Mouse (Mus musculus): ENCODE measurements around the gene Man2a2. TPM values are rescaled to one million over a fixed set of nuclear protein-coding genes. Genes with fewer than 3 reads are reported as not detected.
A peak's percentile ranks its signal among the peaks of the same experiment; 100 is the strongest.

Man2a2 gene
- 16.6 and 19.1 TPM in 2 replicates for polyA plus RNA-seq (2015; fragmentation: Nextera tagmentation; extraction: Ambion mirVana)

DNA sequence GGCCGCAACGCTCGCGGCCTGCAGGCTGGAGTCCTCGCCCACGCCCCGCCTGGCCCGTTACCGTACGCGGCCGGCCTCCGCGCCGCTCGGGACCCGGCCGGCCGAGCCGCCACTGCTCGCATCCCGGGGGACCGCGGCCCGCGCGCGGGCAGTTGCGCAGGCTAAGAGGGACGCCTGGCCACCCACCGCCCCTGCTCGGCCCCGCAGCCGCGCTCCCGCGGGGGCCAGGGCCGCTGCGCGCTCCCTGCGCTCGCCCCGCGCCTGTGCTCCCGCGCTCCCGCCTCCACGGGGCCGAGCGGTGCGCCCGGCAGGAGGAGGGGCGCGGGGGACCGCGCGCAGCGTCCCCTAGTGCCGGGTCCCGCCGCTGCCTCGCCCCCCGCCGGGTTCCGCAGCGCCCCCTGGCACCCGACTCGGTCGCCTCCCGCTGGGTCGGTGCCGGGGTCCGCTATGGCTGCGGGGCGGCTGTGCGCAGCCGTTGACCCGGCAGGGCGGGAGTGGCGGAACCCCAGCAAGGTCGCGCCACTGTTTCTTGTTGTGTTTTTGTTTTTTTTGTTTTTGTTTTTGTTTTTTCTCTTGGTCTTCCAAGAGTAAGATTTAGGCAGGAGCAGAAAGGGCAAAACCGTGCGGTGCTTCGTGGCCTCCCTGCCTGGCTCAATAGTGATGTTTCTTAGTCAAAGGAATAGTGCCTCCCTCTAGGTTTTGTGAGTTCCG is at the start of gene Man2a2:
Man2a2 (minus strand) TSS at position 335 of the 711 bp plus-strand sequence.
- Histone ChIP-seq H3K4me3 (ENCODE audit: low read length) (peak within 1 kb of the TSS; percentile 80), H3K27ac (ENCODE audit: low read length) (peak within 1 kb of the TSS; percentile 87), H3K36me3 (ENCODE audit: insufficient read depth, low read length) (peaks cover 19% of the 10 kb centered on the region; the same call in 1 of the 2 replicates), H3K4me1 (ENCODE audit: insufficient read depth, low read length) (peaks cover 26% of the 10 kb centered on the region), H3K4me2 (replicated peaks; ENCODE audit: low read depth, low read length) (peak within 1 kb of the TSS; percentile 75), H3K27me3 (ENCODE audit: insufficient read depth, low read length) (no peaks in the 10 kb centered on the region), H3K9me3 (ENCODE audit: low read length) (no peaks in the 10 kb centered on the region), H3K9ac (replicated peaks; ENCODE audit: low read length) (peak within 1 kb of the TSS; percentile 87)
- peak; percentile 71 for ATAC-seq (ENCODE audit: low FRiP score, low TSS enrichment)
- under 1% methylated on average over 63 of the region's 86 CpGs for WGBS

DNA sequence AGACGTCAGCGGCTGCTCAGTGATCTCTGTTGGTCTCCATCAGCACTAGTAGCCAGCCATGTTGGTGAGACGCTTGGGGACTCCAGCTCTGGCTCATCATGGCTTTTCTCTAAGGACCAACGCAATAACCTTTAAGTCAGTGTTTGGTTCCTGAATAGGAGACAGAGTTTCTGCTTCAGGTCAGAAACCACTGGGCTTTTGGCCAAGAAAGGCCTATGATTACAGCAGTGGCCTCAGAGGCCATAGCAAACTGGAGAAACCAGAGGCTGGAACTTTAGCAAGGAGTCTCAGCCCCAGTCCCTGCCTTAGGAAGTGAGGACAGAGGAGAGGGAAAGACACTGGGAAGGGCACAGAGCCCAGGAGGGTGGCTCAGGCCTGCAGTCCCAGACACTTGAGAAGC is 49.4 kb upstream of the Man2a2 start:
- Histone ChIP-seq H3K9me3 (ENCODE audit: low read length) (no peaks in the 10 kb centered on the region), H3K4me2 (replicated peaks; ENCODE audit: low read depth, low read length) (no peak overlapping the region), H3K27me3 (ENCODE audit: insufficient read depth, low read length) (no peaks in the 10 kb centered on the region), H3K9ac (replicated peaks; ENCODE audit: low read length) (no peak overlapping the region; the same call in 1 of the 2 replicates), H3K36me3 (ENCODE audit: insufficient read depth, low read length) (no peaks in the 10 kb centered on the region), H3K4me3 (ENCODE audit: low read length) (no peak overlapping the region), H3K4me1 (ENCODE audit: insufficient read depth, low read length) (peaks cover 13% of the 10 kb centered on the region; the same call in 1 of the 2 replicates), H3K27ac (ENCODE audit: low read length) (no peak overlapping the region)
- ATAC-seq (ENCODE audit: low FRiP score, low TSS enrichment): no peak
- 86% methylated on average over 4 of the region's 4 CpGs for WGBS

DNA sequence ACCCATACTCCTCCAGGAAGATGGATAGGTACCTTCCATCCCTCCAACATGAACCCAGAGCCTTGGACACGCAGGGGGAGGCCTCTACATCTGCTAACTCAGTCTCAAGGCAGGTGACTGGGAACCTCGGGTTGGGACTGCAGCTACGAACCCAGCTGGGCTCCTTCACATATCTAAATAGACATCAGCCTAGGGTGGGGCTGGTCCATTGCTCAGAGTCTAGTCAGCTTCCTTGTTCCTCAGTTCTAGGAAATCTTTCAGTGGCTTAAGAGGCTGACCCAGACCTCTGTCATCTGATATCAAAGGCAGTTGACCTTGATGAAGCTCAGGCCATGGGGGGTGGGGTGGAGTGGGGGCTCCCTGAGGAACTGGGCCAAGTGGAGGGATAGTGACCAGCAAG is 48.1 kb upstream of the Man2a2 start:
- Histone ChIP-seq H3K27ac (ENCODE audit: low read length) (no peak overlapping the region), H3K27me3 (ENCODE audit: insufficient read depth, low read length) (no peaks in the 10 kb centered on the region), H3K4me1 (ENCODE audit: insufficient read depth, low read length) (peaks cover 14% of the 10 kb centered on the region), H3K9me3 (ENCODE audit: low read length) (no peaks in the 10 kb centered on the region), H3K4me2 (replicated peaks; ENCODE audit: low read depth, low read length) (no peak overlapping the region), H3K36me3 (ENCODE audit: insufficient read depth, low read length) (no peaks in the 10 kb centered on the region), H3K4me3 (ENCODE audit: low read length) (no peak overlapping the region), H3K9ac (replicated peaks; ENCODE audit: low read length) (no peak overlapping the region)
- ATAC-seq (ENCODE audit: low FRiP score, low TSS enrichment): 0 out of 2 replicates have a peak, but pooled peaks have one; percentile 29
- WGBS: 37% methylated on average over 3 of the region's 3 CpGs

DNA sequence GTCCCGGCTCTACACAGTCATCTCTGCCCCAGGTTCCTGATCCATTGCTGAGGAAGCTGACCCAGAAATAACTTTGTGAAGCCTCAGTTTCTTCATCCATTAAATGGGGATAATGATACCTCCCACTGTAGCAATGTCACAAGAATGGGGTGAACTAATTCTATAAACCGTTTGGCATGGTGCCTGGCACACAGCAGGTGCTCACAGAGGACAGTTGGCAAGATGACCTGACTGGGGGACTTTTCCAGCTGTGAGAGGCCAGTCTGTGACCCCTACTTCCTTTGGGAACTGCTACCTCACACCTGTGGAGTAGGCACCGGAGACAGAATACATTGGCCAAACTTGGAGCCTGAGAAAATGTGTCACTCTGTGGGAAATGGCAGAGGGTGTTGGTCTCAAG is 46.9 kb upstream of the Man2a2 start:
- Histone ChIP-seq H3K9me3 (ENCODE audit: low read length) (no peaks in the 10 kb centered on the region), H3K27me3 (ENCODE audit: insufficient read depth, low read length) (no peaks in the 10 kb centered on the region), H3K4me2 (replicated peaks; ENCODE audit: low read depth, low read length) (no peak overlapping the region), H3K4me1 (ENCODE audit: insufficient read depth, low read length) (peaks cover 16% of the 10 kb centered on the region), H3K27ac (ENCODE audit: low read length) (no peak overlapping the region), H3K36me3 (ENCODE audit: insufficient read depth, low read length) (no peaks in the 10 kb centered on the region), H3K4me3 (ENCODE audit: low read length) (no peak overlapping the region), H3K9ac (replicated peaks; ENCODE audit: low read length) (no peak overlapping the region)
- 85% methylated on average over 3 of the region's 3 CpGs for WGBS
- no peak for ATAC-seq (ENCODE audit: low FRiP score, low TSS enrichment)

DNA sequence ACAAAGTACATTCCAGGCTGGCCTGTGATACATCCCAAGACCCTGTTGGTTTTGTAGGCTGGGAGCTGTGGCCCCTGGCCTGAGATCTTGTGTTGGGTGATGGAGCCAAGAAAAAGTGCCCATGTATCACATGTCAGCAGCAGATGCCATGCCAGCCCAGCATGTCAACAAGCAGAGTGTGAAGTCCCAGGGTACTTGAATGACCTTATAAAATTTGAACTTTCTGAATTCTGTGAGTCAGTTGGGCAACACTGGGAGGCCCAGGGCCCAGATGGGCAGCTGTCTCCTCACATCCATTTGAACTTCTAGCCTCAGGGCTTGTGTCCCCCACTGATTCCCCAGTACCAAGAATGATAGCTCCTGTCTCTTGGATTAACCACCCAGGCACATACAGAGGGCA is 46.4 kb upstream of the Man2a2 start:
- Histone ChIP-seq H3K27ac (ENCODE audit: low read length) (no peak overlapping the region), H3K4me3 (ENCODE audit: low read length) (no peak overlapping the region), H3K9ac (replicated peaks; ENCODE audit: low read length) (no peak overlapping the region), H3K4me2 (replicated peaks; ENCODE audit: low read depth, low read length) (no peak overlapping the region), H3K27me3 (ENCODE audit: insufficient read depth, low read length) (no peaks in the 10 kb centered on the region), H3K36me3 (ENCODE audit: insufficient read depth, low read length) (no peaks in the 10 kb centered on the region), H3K4me1 (ENCODE audit: insufficient read depth, low read length) (peaks cover 11% of the 10 kb centered on the region; the same call in 1 of the 2 replicates), H3K9me3 (ENCODE audit: low read length) (no peaks in the 10 kb centered on the region)
- no peak for ATAC-seq (ENCODE audit: low FRiP score, low TSS enrichment)

DNA sequence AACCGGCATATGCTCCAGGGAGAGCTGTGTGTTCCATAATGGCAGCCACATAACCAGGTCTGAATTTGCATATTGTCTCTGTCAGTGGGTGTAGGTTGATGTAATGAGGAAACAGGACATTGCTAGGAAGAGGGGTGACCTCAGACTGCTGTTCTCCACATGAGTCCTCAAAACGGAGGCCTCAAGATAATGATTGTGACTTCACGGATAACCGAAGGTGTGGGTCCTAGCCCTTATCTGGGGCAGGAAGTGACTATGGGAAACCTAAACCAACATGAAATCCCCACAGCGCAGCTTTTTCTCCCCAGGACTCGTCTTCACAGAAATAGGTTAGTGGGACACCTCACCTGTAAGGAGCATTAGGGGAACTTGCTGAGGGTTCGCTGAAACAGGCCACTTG is 45.8 kb upstream of the Man2a2 start:
- Histone ChIP-seq H3K9ac (replicated peaks; ENCODE audit: low read length) (no peak overlapping the region), H3K4me1 (ENCODE audit: insufficient read depth, low read length) (peaks cover 11% of the 10 kb centered on the region; the same call in 1 of the 2 replicates), H3K27ac (ENCODE audit: low read length) (no peak overlapping the region), H3K4me3 (ENCODE audit: low read length) (no peak overlapping the region), H3K27me3 (ENCODE audit: insufficient read depth, low read length) (no peaks in the 10 kb centered on the region), H3K4me2 (replicated peaks; ENCODE audit: low read depth, low read length) (no peak overlapping the region), H3K36me3 (ENCODE audit: insufficient read depth, low read length) (no peaks in the 10 kb centered on the region), H3K9me3 (ENCODE audit: low read length) (no peaks in the 10 kb centered on the region)
- ATAC-seq (ENCODE audit: low FRiP score, low TSS enrichment): no peak
- WGBS: 90% methylated on average over 7 of the region's 7 CpGs

DNA sequence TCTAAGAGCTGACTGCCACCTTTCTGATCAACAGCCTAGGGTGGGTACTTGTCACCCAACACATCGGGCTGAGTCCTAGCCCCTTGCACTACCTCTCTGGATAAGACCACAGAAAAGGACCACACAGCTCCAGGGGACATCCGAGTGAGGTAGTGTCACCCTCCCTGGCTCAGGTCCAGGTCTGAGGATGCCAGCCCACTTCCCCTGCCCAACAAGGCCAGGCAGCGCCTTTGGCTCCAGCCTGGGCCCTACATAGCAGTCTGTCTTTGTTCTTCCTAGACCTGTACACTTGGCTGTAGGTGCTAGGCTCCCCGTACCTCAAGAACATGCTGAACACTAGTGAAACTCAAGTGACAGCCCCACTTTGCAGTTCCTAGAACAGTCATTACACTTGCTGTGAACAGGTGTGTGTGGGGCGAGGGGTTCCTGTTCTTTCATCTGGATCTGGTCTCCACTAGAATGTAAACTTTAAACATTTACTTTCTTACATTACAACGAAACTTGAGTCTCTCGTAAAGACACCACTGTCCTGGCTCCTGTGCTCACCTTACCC is 43.2 kb upstream of the Man2a2 start:
- Histone ChIP-seq H3K9me3 (ENCODE audit: low read length) (no peaks in the 10 kb centered on the region), H3K36me3 (ENCODE audit: insufficient read depth, low read length) (no peaks in the 10 kb centered on the region), H3K27me3 (ENCODE audit: insufficient read depth, low read length) (no peaks in the 10 kb centered on the region), H3K4me1 (ENCODE audit: insufficient read depth, low read length) (peaks cover 8% of the 10 kb centered on the region; the same call in 1 of the 2 replicates), H3K27ac (ENCODE audit: low read length) (no peak overlapping the region), H3K4me2 (replicated peaks; ENCODE audit: low read depth, low read length) (no peak overlapping the region), H3K9ac (replicated peaks; ENCODE audit: low read length) (no peak overlapping the region), H3K4me3 (ENCODE audit: low read length) (no peak overlapping the region)
- WGBS: 78% methylated on average over 7 of the region's 7 CpGs
- ATAC-seq (ENCODE audit: low FRiP score, low TSS enrichment): no peak

DNA sequence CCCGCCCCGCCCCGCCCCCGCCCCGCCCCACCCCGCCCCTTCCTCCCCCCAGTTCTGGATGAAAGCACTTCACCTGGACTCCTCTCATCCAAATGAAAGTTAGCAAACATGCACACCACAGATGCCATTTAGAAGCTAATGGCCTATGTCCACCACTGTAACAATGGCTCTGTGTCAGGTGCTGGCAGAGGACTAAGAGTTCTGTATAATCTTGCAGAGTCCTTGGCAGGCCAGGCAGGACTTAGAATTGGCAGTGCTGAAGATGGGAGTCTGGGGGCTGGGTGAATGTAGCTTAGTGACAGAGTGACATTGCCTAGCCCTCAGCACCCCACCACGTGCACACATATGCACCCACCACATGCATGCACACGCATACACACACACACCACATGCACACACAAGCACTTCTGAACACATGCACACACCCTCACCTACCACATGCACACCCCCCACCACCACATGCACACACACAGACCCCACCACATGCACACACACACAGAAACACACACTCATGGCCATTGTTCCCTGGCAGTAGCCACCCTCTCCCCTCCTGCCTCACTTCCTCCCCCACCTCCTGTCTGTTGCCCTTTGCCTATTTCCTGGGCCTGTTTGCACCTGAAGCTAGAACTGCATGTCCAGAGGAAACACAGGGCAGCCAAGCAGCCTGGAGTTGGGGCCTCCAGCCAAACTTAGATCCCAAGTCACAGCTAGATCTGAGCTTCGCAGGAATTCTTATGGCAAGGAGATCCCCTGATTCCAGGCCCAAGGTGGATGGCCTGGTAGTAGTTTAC is 42.5 kb upstream of the Man2a2 start:
- H3K27ac ChIP-seq (ENCODE audit: low read length): no peak overlapping the region
- H3K36me3 ChIP-seq (ENCODE audit: insufficient read depth, low read length): no peaks in the 10 kb centered on the region
- ATAC-seq (ENCODE audit: low FRiP score, low TSS enrichment): peak; percentile 44; the same call in 1 of the 2 replicates
- peaks cover 6% of the 10 kb centered on the region; the same call in 1 of the 2 replicates for H3K4me1 ChIP-seq (ENCODE audit: insufficient read depth, low read length)
- H3K27me3 ChIP-seq (ENCODE audit: insufficient read depth, low read length): no peaks in the 10 kb centered on the region
- WGBS: 56% methylated on average over 9 of the region's 9 CpGs
- H3K4me2 ChIP-seq (replicated peaks; ENCODE audit: low read depth, low read length): no peak overlapping the region
- H3K9ac ChIP-seq (replicated peaks; ENCODE audit: low read length): no peak overlapping the region
- no peak overlapping the region for H3K4me3 ChIP-seq (ENCODE audit: low read length)
- no peaks in the 10 kb centered on the region for H3K9me3 ChIP-seq (ENCODE audit: low read length)

DNA sequence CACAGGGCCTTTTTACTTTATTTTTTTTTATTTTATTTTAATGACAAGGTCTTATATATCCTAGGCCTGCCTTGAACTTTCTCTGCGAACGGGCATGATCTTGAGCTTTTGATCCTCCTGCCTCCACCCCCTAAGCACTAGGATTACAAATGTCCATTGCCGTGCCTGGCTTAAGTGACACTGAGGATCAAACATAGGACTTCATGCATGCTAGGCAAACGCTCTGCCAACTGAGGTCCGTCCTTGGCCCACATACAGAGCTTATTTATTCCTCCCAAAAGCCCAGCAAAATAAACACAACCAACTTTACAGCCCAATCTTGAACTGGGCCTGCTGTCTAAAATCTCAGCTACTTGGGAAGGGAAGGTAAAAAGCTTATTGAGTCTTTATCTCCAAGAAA is 41.6 kb upstream of the Man2a2 start:
- WGBS: 60% methylated on average over 5 of the region's 5 CpGs
- H3K4me1 ChIP-seq (ENCODE audit: insufficient read depth, low read length): peaks cover 6% of the 10 kb centered on the region; the same call in 1 of the 2 replicates
- H3K9me3 ChIP-seq (ENCODE audit: low read length): no peaks in the 10 kb centered on the region
- ATAC-seq (ENCODE audit: low FRiP score, low TSS enrichment): no peak
- no peak overlapping the region for H3K27ac ChIP-seq (ENCODE audit: low read length)
- H3K4me3 ChIP-seq (ENCODE audit: low read length): no peak overlapping the region
- no peaks in the 10 kb centered on the region for H3K27me3 ChIP-seq (ENCODE audit: insufficient read depth, low read length)
- no peak overlapping the region for H3K9ac ChIP-seq (replicated peaks; ENCODE audit: low read length)
- H3K4me2 ChIP-seq (replicated peaks; ENCODE audit: low read depth, low read length): no peak overlapping the region
- no peaks in the 10 kb centered on the region for H3K36me3 ChIP-seq (ENCODE audit: insufficient read depth, low read length)

Measured in kidney, embryonic 16.5 days (tissue).